Mouse (Mus musculus): Measurements from ENCODE around the gene Kpna7. TPM values are rescaled to one million over a fixed set of nuclear protein-coding genes. Genes with fewer than 3 reads are reported as not detected.

Gene Kpna7
- polyA plus RNA-seq, 1 experiment from 2014 or later, result not detected

DNA sequence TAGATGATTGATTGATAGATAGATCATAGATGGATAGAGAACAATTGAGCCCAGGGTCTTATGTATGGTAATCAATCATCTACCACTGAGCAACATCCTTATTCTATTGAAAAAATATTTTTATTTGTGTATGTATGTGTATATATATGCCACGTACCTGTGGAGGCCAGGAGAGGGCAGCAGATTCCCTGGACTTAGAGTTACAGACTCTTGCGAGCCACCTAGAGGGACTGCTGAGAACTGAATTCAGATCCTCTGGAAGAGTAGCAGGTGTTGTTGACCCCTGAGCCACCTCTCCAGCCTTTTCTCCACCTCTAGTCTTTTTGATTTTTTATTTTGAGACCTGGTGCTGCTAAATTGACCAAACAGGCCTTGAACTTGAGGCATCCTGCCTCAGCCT lies 85.3 kb downstream of the Kpna7 start:
- WGBS (ENCODE audit: insufficient replicate concordance), result 44% methylated on average over 2 of the region's 2 CpGs
- DNase-seq (peak; percentile 40), ATAC-seq (no peak)
- H3K4me2 ChIP-seq (ENCODE audit: low read depth, low read length), result no peak overlapping the region
- no peaks in the 10 kb centered on the region for H3K36me3 ChIP-seq (replicated peaks; ENCODE audit: insufficient read depth, low read length)
- no peak overlapping the region for H3K9ac ChIP-seq (replicated peaks)
- H3K9me3 ChIP-seq (ENCODE audit: low read length), result no peaks in the 10 kb centered on the region
- H3K27ac ChIP-seq (ENCODE audit: low read depth), result no peak overlapping the region
- no peak overlapping the region for H3K4me3 ChIP-seq (ENCODE audit: low read depth, low read length)
- H3K27me3 ChIP-seq (ENCODE audit: insufficient read depth, low read length), result no peaks in the 10 kb centered on the region
- no peaks in the 10 kb centered on the region for H3K4me1 ChIP-seq (ENCODE audit: insufficient read depth)
- TF ChIP-seq CTCF (IDR thresholded peaks at IDR 0.05; ENCODE audit: low read depth) (peak; percentile 63), EP300 (IDR thresholded peaks at IDR 0.05; ENCODE audit: low read depth) (no peak)

DNA sequence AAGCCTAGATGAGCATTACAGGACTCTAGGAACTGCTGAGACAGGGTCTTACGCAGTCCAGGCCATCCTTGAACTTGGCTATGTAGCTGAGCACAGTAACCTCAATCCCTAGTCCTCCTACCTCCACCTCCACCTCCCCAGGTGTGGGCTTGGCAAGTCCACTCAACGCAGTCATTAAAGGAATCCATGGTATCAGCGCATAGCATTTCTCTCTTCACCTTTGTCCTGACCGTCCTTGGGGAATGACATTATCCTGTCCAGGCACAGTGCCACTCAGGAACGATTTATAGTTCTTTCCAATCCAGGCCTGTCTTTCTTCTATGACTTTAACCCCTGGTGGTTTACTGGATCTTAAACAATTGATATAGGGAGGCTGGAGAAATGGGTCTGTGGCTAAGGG lies 93.3 kb downstream of the Kpna7 start:
- no peak for DNase-seq
- TF ChIP-seq CTCF (IDR thresholded peaks at IDR 0.05; ENCODE audit: low read depth) (no peak), EP300 (IDR thresholded peaks at IDR 0.05; ENCODE audit: low read depth) (no peak)
- 76% methylated on average over 5 of the region's 5 CpGs for WGBS (ENCODE audit: insufficient replicate concordance)
- Histone ChIP-seq H3K4me2 (ENCODE audit: low read depth, low read length) (no peak overlapping the region), H3K4me3 (ENCODE audit: low read depth, low read length) (no peak overlapping the region), H3K9ac (replicated peaks) (no peak overlapping the region), H3K4me1 (ENCODE audit: insufficient read depth) (no peaks in the 10 kb centered on the region), H3K27ac (ENCODE audit: low read depth) (no peak overlapping the region), H3K9me3 (ENCODE audit: low read length) (no peaks in the 10 kb centered on the region), H3K27me3 (ENCODE audit: insufficient read depth, low read length) (no peaks in the 10 kb centered on the region), H3K36me3 (replicated peaks; ENCODE audit: insufficient read depth, low read length) (no peaks in the 10 kb centered on the region)
- no peak for ATAC-seq

DNA sequence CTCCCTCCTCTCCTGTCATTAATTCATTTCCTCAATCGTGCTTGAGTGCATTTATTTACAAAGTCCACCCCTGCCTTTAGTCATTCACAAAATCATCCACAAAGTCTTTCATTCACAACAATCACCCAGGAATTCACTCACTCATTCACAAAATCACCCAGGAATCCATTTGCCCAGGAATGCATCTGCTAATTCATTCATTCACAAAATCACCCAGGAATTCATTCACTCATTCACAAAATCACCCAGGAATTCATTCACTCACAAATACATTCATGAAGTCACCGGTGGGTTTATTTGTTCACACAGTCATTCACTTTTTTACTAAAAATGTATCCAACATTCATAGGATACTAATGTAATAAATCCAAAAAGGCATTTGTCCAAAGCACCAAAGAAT lies 93.8 kb downstream of the Kpna7 start:
- no peak overlapping the region for H3K4me3 ChIP-seq (ENCODE audit: low read depth, low read length)
- 69% methylated on average over 2 of the region's 2 CpGs for WGBS (ENCODE audit: insufficient replicate concordance)
- H3K36me3 ChIP-seq (replicated peaks; ENCODE audit: insufficient read depth, low read length), result no peaks in the 10 kb centered on the region
- DNase-seq (no peak), ATAC-seq (no peak)
- no peak overlapping the region for H3K4me2 ChIP-seq (ENCODE audit: low read depth, low read length)
- no peaks in the 10 kb centered on the region for H3K4me1 ChIP-seq (ENCODE audit: insufficient read depth)
- 0 out of 2 replicates have a peak, but pooled peaks cover under 1% of the 10 kb centered on the region for H3K9me3 ChIP-seq (ENCODE audit: low read length)
- no peak overlapping the region for H3K27ac ChIP-seq (ENCODE audit: low read depth)
- H3K9ac ChIP-seq (replicated peaks), result no peak overlapping the region
- TF ChIP-seq CTCF (IDR thresholded peaks at IDR 0.05; ENCODE audit: low read depth), result no peak
- no peak for TF ChIP-seq EP300 (IDR thresholded peaks at IDR 0.05; ENCODE audit: low read depth)
- H3K27me3 ChIP-seq (ENCODE audit: insufficient read depth, low read length), result no peaks in the 10 kb centered on the region

DNA sequence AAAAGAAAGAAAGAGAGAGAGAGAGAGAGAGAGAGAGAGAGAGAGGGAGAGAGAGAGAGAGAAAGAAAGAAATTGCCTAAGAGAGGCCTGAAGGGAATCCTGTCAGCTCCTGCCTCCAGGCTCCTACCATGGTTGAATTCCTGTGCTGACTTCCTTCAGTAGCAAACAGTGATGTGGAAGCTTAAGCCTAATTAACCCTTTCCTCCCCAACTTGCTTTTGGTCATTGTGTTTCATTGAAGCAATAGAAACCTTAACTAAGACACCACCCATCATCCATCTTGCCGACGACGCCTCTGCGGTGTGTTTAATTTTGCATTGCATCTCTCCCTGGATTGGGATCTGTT lies 94.8 kb downstream of the Kpna7 start:
- Histone ChIP-seq H3K4me1 (ENCODE audit: insufficient read depth) (no peaks in the 10 kb centered on the region), H3K9me3 (ENCODE audit: low read length) (peaks cover 5% of the 10 kb centered on the region; the same call in 1 of the 2 replicates), H3K36me3 (replicated peaks; ENCODE audit: insufficient read depth, low read length) (no peaks in the 10 kb centered on the region), H3K27ac (ENCODE audit: low read depth) (no peak overlapping the region), H3K4me3 (ENCODE audit: low read depth, low read length) (no peak overlapping the region), H3K27me3 (ENCODE audit: insufficient read depth, low read length) (no peaks in the 10 kb centered on the region), H3K4me2 (ENCODE audit: low read depth, low read length) (no peak overlapping the region), H3K9ac (replicated peaks) (no peak overlapping the region)
- no peak for TF ChIP-seq CTCF (IDR thresholded peaks at IDR 0.05; ENCODE audit: low read depth)
- no peak for TF ChIP-seq EP300 (IDR thresholded peaks at IDR 0.05; ENCODE audit: low read depth)
- DNase-seq (no peak), ATAC-seq (no peak)
- 83% methylated on average over 4 of the region's 4 CpGs for WGBS (ENCODE audit: insufficient replicate concordance)

DNA sequence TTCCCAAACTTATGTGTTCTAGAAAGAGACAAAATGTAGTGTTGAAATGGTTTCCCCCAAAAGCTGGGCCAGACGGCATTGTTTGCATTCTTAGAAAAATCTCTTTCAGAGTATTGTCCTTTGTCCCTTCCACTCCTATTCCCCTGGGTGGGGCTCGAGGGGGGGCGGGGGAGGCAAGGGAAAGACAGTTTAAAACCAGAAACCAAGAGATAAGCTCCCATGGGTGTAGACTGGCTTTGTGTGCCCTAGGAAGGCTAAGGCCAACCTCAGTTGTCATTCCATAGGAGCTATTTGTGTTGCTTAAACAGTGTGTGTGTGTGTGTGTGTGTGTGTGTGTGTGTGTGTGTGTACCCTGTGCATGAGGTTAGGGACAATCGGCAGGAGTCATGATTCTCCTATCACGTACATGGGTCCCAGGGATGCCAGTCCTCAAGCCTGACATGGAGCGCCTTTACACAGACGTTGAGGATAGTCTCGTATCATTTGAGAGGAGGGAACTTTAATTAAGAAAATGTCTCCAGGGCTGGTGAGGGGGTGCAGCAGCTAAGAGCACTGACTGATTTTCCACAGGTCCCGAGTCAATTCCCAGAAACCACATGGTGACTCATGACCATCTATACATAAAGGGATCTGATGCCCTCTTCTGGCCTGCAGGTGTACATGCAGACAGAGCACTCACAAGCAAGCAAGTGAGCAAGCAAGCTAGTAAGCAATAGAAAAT lies 95.3 kb downstream of the Kpna7 start:
- TF ChIP-seq CTCF (IDR thresholded peaks at IDR 0.05; ENCODE audit: low read depth), result peak; percentile 76
- no peak for TF ChIP-seq EP300 (IDR thresholded peaks at IDR 0.05; ENCODE audit: low read depth)
- Histone ChIP-seq H3K9me3 (ENCODE audit: low read length) (peaks cover 5% of the 10 kb centered on the region; the same call in 1 of the 2 replicates), H3K36me3 (replicated peaks; ENCODE audit: insufficient read depth, low read length) (no peaks in the 10 kb centered on the region), H3K27me3 (ENCODE audit: insufficient read depth, low read length) (no peaks in the 10 kb centered on the region), H3K9ac (replicated peaks) (no peak overlapping the region), H3K4me2 (ENCODE audit: low read depth, low read length) (no peak overlapping the region), H3K4me3 (ENCODE audit: low read depth, low read length) (no peak overlapping the region), H3K27ac (ENCODE audit: low read depth) (no peak overlapping the region), H3K4me1 (ENCODE audit: insufficient read depth) (no peaks in the 10 kb centered on the region)
- ATAC-seq (peak; percentile 80), DNase-seq (peak; percentile 24)
- WGBS (ENCODE audit: insufficient replicate concordance), result 48% methylated on average over 9 of the region's 9 CpGs

DNA sequence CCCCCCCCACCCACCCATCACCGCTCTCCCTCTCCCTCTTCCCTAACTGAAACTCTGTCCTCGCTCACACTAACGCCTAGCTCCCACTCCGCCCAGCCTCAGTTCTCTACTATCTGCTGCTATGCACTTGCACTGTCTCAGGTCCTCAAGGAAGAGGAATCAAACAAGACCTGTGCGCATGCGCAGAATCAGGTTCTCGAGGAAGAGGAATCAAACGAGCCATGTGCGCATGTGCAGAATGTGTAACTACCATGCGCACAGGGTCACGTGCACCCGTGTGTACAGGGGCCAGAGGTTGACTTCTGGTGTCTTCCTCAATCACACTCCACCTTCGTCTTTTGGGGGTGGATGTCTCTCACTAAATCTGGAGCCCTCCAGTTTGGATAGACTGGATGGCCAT lies 96.3 kb downstream of the Kpna7 start:
- DNase-seq (no peak), ATAC-seq (no peak)
- H3K9me3 ChIP-seq (ENCODE audit: low read length), result peaks cover 8% of the 10 kb centered on the region
- H3K4me3 ChIP-seq (ENCODE audit: low read depth, low read length), result no peak overlapping the region
- no peaks in the 10 kb centered on the region for H3K36me3 ChIP-seq (replicated peaks; ENCODE audit: insufficient read depth, low read length)
- no peaks in the 10 kb centered on the region for H3K4me1 ChIP-seq (ENCODE audit: insufficient read depth)
- H3K9ac ChIP-seq (replicated peaks), result no peak overlapping the region
- 81% methylated on average over 13 of the region's 13 CpGs for WGBS (ENCODE audit: insufficient replicate concordance)
- H3K27ac ChIP-seq (ENCODE audit: low read depth), result no peak overlapping the region
- no peak overlapping the region for H3K4me2 ChIP-seq (ENCODE audit: low read depth, low read length)
- TF ChIP-seq CTCF (IDR thresholded peaks at IDR 0.05; ENCODE audit: low read depth) (no peak), EP300 (IDR thresholded peaks at IDR 0.05; ENCODE audit: low read depth) (no peak)
- H3K27me3 ChIP-seq (ENCODE audit: insufficient read depth, low read length), result no peaks in the 10 kb centered on the region

Measured in liver, postnatal 0 days (tissue).